In genomic region chr5:101992969-101993670, GRCm38 (mm10) we compare ENCODE assay signal across 20 mouse cellular contexts.
DNase-seq lines count a peak whose midpoint lies in the region; ATAC-seq and TF ChIP-seq lines count a peak whose summit lies in the region.
"Had no signal": no experiment of that assay in that cellular context is flagged by ENCODE, and none has a peak within 500 bp of the region (broad histone marks: within the 10 kb centered on the region; RNA-seq: fewer than 3 reads in every experiment).

No protein-coding gene starts in this region.

- H3K27ac ChIP-seq in layer of hippocampus, adult 2 months: 0 out of 2 replicates have a peak overlapping the region, but pooled peaks have one; percentile 46
- H3K27ac ChIP-seq in kidney, adult 2 months (ENCODE audit: insufficient read depth, low read depth, low read length): peak overlapping the region; percentile 48; the same call in 1 of the 2 replicates
- no peak overlapping the region for H3K27ac ChIP-seq in hindbrain, embryonic 11.5 days (ENCODE audit: low read depth, low read length)
- H3K27ac ChIP-seq: embryonic facial prominence, embryonic 15.5 days; heart, embryonic 15.5 days; hindbrain, embryonic 10.5 days had no signal

- 41% methylated on average over 7 of the region's 7 CpGs for WGBS in kidney, adult 2 months
- 93% methylated on average over 7 of the region's 7 CpGs for WGBS in hindbrain, embryonic 11.5 days

- H3K36me3 ChIP-seq in kidney, adult 2 months (ENCODE audit: control insufficient read depth, insufficient read depth, low read length): no peaks in the 10 kb centered on the region
- H3K36me3 ChIP-seq in hindbrain, embryonic 11.5 days (ENCODE audit: control insufficient read depth, insufficient read depth, low read length): no peaks in the 10 kb centered on the region
- H3K36me3 ChIP-seq: embryonic facial prominence, embryonic 15.5 days; heart, embryonic 15.5 days had no signal

- H3K9me3 ChIP-seq in hindbrain, embryonic 11.5 days (ENCODE audit: control insufficient read depth, low read length): no peaks in the 10 kb centered on the region
- H3K9me3 ChIP-seq: embryonic facial prominence, embryonic 15.5 days; heart, embryonic 15.5 days; hindbrain, embryonic 10.5 days had no signal

- H3K27me3 ChIP-seq in kidney, adult 2 months (replicated peaks; ENCODE audit: control insufficient read depth, insufficient read depth, low read length): no peaks in the 10 kb centered on the region
- no peaks in the 10 kb centered on the region for H3K27me3 ChIP-seq in hindbrain, embryonic 11.5 days (ENCODE audit: control insufficient read depth, insufficient read depth, low read length)
- H3K27me3 ChIP-seq: embryonic facial prominence, embryonic 15.5 days; heart, embryonic 15.5 days had no signal

- no peak overlapping the region for H3K9ac ChIP-seq in hindbrain, embryonic 11.5 days (ENCODE audit: low read depth, low read length)
- H3K9ac ChIP-seq: embryonic facial prominence, embryonic 15.5 days; forebrain, postnatal 0 days; heart, embryonic 15.5 days had no signal

- H3K4me3 ChIP-seq in layer of hippocampus, adult 2 months: no peak overlapping the region
- no peak overlapping the region for H3K4me3 ChIP-seq in kidney, adult 2 months (ENCODE audit: insufficient read depth, low read depth, low read length)
- no peak overlapping the region for H3K4me3 ChIP-seq in hindbrain, embryonic 11.5 days (ENCODE audit: low read depth, low read length)
- H3K4me3 ChIP-seq: embryonic facial prominence, embryonic 15.5 days; heart, embryonic 15.5 days; hindbrain, embryonic 10.5 days had no signal

- TF ChIP-seq CTCF in layer of hippocampus, adult 2 months (conservative IDR thresholded peaks at IDR 0.05): no peak
- TF ChIP-seq CTCF in kidney, adult 2 months (conservative IDR thresholded peaks at IDR 0.05; ENCODE audit: insufficient read depth, insufficient read length, low read depth, low read length): no peak

- no peak overlapping the region for H3K4me2 ChIP-seq in hindbrain, embryonic 11.5 days (replicated peaks; ENCODE audit: low read depth, low read length)
- H3K4me2 ChIP-seq: embryonic facial prominence, embryonic 15.5 days; heart, embryonic 15.5 days had no signal

- DNase-seq in layer of hippocampus, adult 2 months (ENCODE audit: low spot score in 2 of 2): no peak
- no peak for DNase-seq in layer of hippocampus, adult 18-20 months (ENCODE audit: low spot score in 2 of 2)
- DNase-seq in ZHBTc4 (ENCODE audit: low read depth, low spot score): peak; percentile 26
- DNase-seq in kidney, adult 2 months: peak; percentile 69
- peak; percentile 50 for DNase-seq in kidney, postnatal 10 days
- no peak for DNase-seq in hindbrain, embryonic 11.5 days (ENCODE audit: low spot score)
- no peak for DNase-seq in frontal cortex, postnatal 25 days (ENCODE audit: low spot score in 2 of 2)
- no peak for DNase-seq in right cerebral cortex, postnatal 36 days (ENCODE audit: low spot score in 2 of 2)
- DNase-seq: adrenal gland, postnatal 25 days; cerebellum, adult 11-12 months; cerebellum, postnatal 25 days; forebrain, postnatal 0 days; lung, adult 18-20 months; lung, postnatal 14 days; spleen, adult 18-20 months; thymus, adult 18-20 months had no signal

- ATAC-seq in hindbrain, embryonic 11.5 days (ENCODE audit: low FRiP score): no peak
- ATAC-seq: activated CD4-positive, CD25-positive, alpha-beta regulatory T cell, adult 4 months; forebrain, postnatal 0 days had no signal

- no peak for TF ChIP-seq POLR2A in kidney, adult 2 months (IDR thresholded peaks at IDR 0.05; ENCODE audit: low read depth, low read length)

- peaks cover 17% of the 10 kb centered on the region for H3K4me1 ChIP-seq in kidney, adult 2 months (ENCODE audit: control insufficient read depth, insufficient read depth, low read length)
- no peaks in the 10 kb centered on the region for H3K4me1 ChIP-seq in hindbrain, embryonic 11.5 days (replicated peaks; ENCODE audit: control insufficient read depth, insufficient read depth, low read length)
- H3K4me1 ChIP-seq: embryonic facial prominence, embryonic 15.5 days had no signal

Comparison
In these comparisons a context has a peak if more than half of its experiments do, and no peak if none do; other contexts are left out.
1. DNase-seq: peak in ZHBTc4 (single experiment), kidney, adult 2 months (single experiment) and kidney, postnatal 10 days (single experiment); none in layer of hippocampus, adult 2 months (0 of 2), layer of hippocampus, adult 18-20 months (0 of 2), hindbrain, embryonic 11.5 days (single experiment), frontal cortex, postnatal 25 days (0 of 2) and right cerebral cortex, postnatal 36 days (0 of 2).